Mouse (Mus musculus) erythroblast, adult 5-6 weeks (primary cell): ENCODE measurements around the gene Gm21409. TPM values are rescaled to one million over a fixed set of nuclear protein-coding genes. Genes with fewer than 3 reads are reported as not detected.
"Not testable (repeated sequence)": the region's sequence is repeated elsewhere in the genome, so short reads cannot be mapped to it uniquely, and the experiment has no call there.

Experiments
- ATAC-seq: replicated peaks from 2 replicates; pipeline ENCODE4 v1.8.0; 2016; ENCODE audit warnings: moderate number of reproducible peaks, mild to moderate bottlenecking, moderate TSS enrichment, inconsistent platforms; ENCODE audit not compliant: poor library complexity, low FRiP score, severe bottlenecking
- total RNA-seq, 2 experiments: library from RNA; stranded (forward) in 1 of 2; stranded (reverse) in 1 of 2; fragments of 150-400 nt in 1 of 2; fragments of 200-764, 138-1000 nt in 1 of 2; gene quantifications; 2 replicates each; pipeline versions ENCODE4 v1.2.3 to v1.2.4; 2015 to 2017; ENCODE audit warnings: low replicate concordance in 2 of 2

The Gm21409 gene
- not detected in 2 replicates for total RNA-seq (2015; ENCODE audit: low replicate concordance)
- total RNA-seq (2017; ENCODE audit: low replicate concordance), result not detected in 2 replicates

DNA sequence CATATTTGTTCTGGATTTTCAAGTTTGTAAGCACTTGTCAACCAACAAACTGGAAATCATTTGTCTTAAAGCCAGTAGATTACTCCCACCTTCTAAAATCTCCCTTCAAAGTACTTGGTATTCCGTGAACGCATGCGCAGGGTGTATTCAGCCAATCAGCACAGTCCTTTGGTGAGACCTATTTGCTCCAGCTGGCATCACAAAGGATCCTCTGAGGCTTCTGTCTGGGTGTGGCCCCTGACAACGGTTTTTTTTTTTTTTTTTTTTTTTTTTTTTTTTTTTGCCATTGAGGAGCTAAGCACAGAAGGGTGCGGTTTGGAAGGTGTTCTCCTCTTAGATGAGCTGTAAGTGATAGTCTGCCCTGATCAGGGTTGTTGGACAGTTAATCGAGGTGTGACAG, at the start of gene Gm21409:
Gene Gm21409, plus strand, starts transcription at position 301 of the 400 bp plus-strand sequence.
- ATAC-seq, result not testable (repeated sequence)

Other genes with a start within 250 kb of the Gm21409 start
- not detected in 2 replicates for gene Gm21394, start 181.8 kb upstream of the Gm21409 start, total RNA-seq (2015; ENCODE audit: low replicate concordance)
- gene Gm21394, start 181.8 kb upstream of the Gm21409 start, total RNA-seq (2017; ENCODE audit: low replicate concordance), result not detected in 2 replicates